Mouse (Mus musculus): ENCODE measurements around the gene Trim63. TPM values are rescaled to one million over a fixed set of nuclear protein-coding genes. Genes with fewer than 3 reads are reported as not detected.

Gene Trim63
- total and polyA plus RNA-seq, 3 experiments = 0.25 to 0.49 TPM; not detected in 1

DNA sequence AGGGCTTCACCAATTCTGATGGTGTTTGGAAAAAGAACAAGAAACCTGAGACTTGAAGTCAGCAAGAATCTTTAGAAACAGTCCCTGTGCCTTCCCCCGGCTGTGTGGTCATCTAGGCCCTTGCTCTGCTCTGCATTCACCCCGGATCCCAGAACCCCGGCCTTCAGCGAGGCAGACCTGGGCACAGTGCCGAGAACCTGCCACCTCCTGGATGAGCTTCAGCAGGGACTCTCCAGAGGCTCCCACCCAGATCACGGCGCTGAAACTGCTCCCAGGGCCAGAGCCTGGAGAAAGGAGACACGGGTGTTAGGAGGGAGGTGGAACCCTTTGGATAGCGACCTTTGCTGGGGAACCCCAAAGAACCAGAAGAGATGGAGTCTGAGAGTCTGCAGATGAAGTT lies 47.2 kb downstream of the Trim63 start:
- peaks cover 0 to 5% of the 10 kb centered on the region in 2 experiments for H3K36me3 ChIP-seq (replicated peaks in 1 of 2; ENCODE audit: control insufficient read depth in 1 of 2, insufficient read depth in 1 of 2, low read length in 1 of 2)

DNA sequence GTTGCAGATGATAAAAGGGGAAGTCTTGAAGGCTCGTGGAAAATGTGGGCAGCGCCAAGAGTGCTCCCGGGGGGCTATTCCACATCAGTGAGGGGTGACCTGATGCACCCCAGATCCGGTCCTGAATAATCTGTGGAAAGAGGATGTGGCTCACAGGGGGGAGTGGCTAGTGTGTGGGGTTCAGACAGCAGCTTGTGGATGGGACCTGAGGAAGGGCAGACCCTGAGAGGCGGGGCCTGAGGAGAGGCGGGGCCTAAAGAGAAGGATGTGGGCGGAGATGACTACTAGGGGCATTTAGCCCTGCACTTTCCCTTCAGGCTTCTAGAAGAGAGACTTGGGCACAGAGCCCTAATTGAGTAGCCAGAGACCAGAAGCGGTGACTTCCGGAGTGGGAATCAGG lies 47.7 kb downstream of the Trim63 start:
- Histone ChIP-seq H3K27me3 (replicated peaks) (no peaks in the 10 kb centered on the region), H3K36me3 (replicated peaks in 1 of 2; ENCODE audit: control insufficient read depth in 1 of 2, insufficient read depth in 1 of 2, low read length in 1 of 2) (peaks cover 0 to 1% of the 10 kb centered on the region in 2 experiments), H3K4me1 (ENCODE audit: control insufficient read depth in 1 of 2, insufficient read depth in 2 of 2) (peaks cover 0 to 35% of the 10 kb centered on the region in 2 experiments; a peak in 2 of 4 replicates), H3K9me3 (replicated peaks; ENCODE audit: low read length) (no peaks in the 10 kb centered on the region), H3K4me2 (ENCODE audit: insufficient read depth, low read depth, poor library complexity, severe bottlenecking) (no peak overlapping the region), H3K9ac (ENCODE audit: insufficient read depth, low read depth) (no peak overlapping the region), H3K27ac (ENCODE audit: insufficient read depth, low read depth) (no peak overlapping the region), H3K4me3 (replicated peaks in 1 of 3; ENCODE audit: low read depth in 2 of 3, low read length in 2 of 3, poor library complexity in 1 of 3) (peak overlapping the region in 2 of 3 experiments; percentile 26 to 44), H3K79me2 (replicated peaks; ENCODE audit: control insufficient read depth, extremely low read depth, insufficient read depth, poor library complexity, severe bottlenecking) (no peaks in the 10 kb centered on the region)
- dilution Hi-C loops (cut with MboI; ENCODE audit: extremely low pct_ligation_motif_present, extremely low pct_unique_long_range_greater_than_20kb, low sequenced_read_pairs) (no loop called here), in situ Hi-C loops (cut with MboI; ENCODE audit: low pct_ligation_motif_present, low pct_unique_long_range_greater_than_20kb, low sequenced_read_pairs) (no loop called here)
- TF ChIP-seq TBP (conservative IDR thresholded peaks at IDR 0.05; ENCODE audit: low read depth, low read length) (0 out of 2 replicates have a peak, but pooled peaks have one; percentile 16), NRF1 (IDR thresholded peaks at IDR 0.05; ENCODE audit: low read depth, low read length) (no peak)
- DNase-seq (ENCODE audit: extremely low read depth) = peak; percentile 69

More for the DNA sequence above, 47.2 kb downstream of the Trim63 start:
- Histone ChIP-seq H3K4me2 (ENCODE audit: insufficient read depth, low read depth, poor library complexity, severe bottlenecking) (no peak overlapping the region), H3K4me3 (replicated peaks in 1 of 3; ENCODE audit: low read depth in 2 of 3, low read length in 2 of 3, poor library complexity in 1 of 3) (peak overlapping the region in 1 of 3 experiments; percentile 5), H3K27me3 (replicated peaks) (no peaks in the 10 kb centered on the region), H3K9me3 (replicated peaks; ENCODE audit: low read length) (no peaks in the 10 kb centered on the region), H3K79me2 (replicated peaks; ENCODE audit: control insufficient read depth, extremely low read depth, insufficient read depth, poor library complexity, severe bottlenecking) (no peaks in the 10 kb centered on the region), H3K9ac (ENCODE audit: insufficient read depth, low read depth) (no peak overlapping the region), H3K4me1 (ENCODE audit: control insufficient read depth in 1 of 2, insufficient read depth in 2 of 2) (peaks cover 0 to 36% of the 10 kb centered on the region in 2 experiments; a peak in 2 of 4 replicates), H3K27ac (ENCODE audit: insufficient read depth, low read depth) (no peak overlapping the region)
- dilution Hi-C loops (cut with MboI; ENCODE audit: extremely low pct_ligation_motif_present, extremely low pct_unique_long_range_greater_than_20kb, low sequenced_read_pairs) (no loop called here), in situ Hi-C loops (cut with MboI; ENCODE audit: low pct_ligation_motif_present, low pct_unique_long_range_greater_than_20kb, low sequenced_read_pairs) (no loop called here)
- DNase-seq (ENCODE audit: extremely low read depth) = no peak
- TF ChIP-seq E2F4 (IDR thresholded peaks at IDR 0.05; ENCODE audit: insufficient replicate concordance, low read depth, low read length) = no peak
- TF ChIP-seq CHD1 (IDR thresholded peaks at IDR 0.05; ENCODE audit: low read depth, low read length) = no peak
- no peak for TF ChIP-seq ELF1 (IDR thresholded peaks at IDR 0.05; ENCODE audit: low read depth, low read length)
- no peak for TF ChIP-seq UBTF (IDR thresholded peaks at IDR 0.05; ENCODE audit: low read depth, low read length)
- no peak for TF ChIP-seq MXI1 (IDR thresholded peaks at IDR 0.05; ENCODE audit: low read depth, low read length)
- TF ChIP-seq MAX (IDR thresholded peaks at IDR 0.05; ENCODE audit: low read length) = no peak
- no peak for TF ChIP-seq CTCF (conservative IDR thresholded peaks at IDR 0.05 in 1 of 2, IDR thresholded peaks at IDR 0.05 in 1 of 2; ENCODE audit: low read depth in 2 of 2, low read length in 2 of 2)
- TF ChIP-seq RAD21 (IDR thresholded peaks at IDR 0.05; ENCODE audit: low read depth, low read length) = no peak
- no peak for TF ChIP-seq ZKSCAN1 (IDR thresholded peaks at IDR 0.05; ENCODE audit: borderline replicate concordance, low read depth, low read length)
- TF ChIP-seq SMC3 (IDR thresholded peaks at IDR 0.05; ENCODE audit: low read depth, low read length) = no peak
- no peak for TF ChIP-seq HCFC1 (IDR thresholded peaks at IDR 0.05; ENCODE audit: low read depth, low read length)

DNA sequence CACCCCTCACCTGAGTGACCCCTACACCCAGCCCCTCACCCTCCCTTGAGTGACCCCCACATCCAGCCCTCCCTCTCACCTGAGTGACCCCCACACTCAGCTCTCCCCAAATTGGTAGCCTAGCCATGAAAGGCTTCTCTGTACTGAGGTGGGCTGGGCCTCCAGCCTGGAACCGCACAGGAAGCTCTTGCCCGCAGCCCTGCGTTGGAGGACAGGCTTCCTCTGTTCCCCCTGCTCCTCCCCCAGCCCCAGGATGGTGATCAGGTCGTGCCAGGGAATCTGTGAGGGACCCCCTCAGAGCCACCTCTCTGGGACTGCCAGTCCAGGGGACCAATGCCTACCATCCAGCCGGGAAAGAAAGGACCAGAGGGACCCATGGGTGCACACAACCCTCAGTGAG lies 50.4 kb downstream of the Trim63 start:
- no peak overlapping the region for H3K4me2 ChIP-seq (ENCODE audit: insufficient read depth, low read depth, poor library complexity, severe bottlenecking)
- TF ChIP-seq ZMIZ1 (IDR thresholded peaks at IDR 0.05; ENCODE audit: low read depth, low read length) = no peak
- TF ChIP-seq HCFC1 (IDR thresholded peaks at IDR 0.05; ENCODE audit: low read depth, low read length) = no peak
- TF ChIP-seq CHD2 (IDR thresholded peaks at IDR 0.05; ENCODE audit: low read length) = no peak
- no peak for TF ChIP-seq POLR2A (IDR thresholded peaks at IDR 0.05; ENCODE audit: low read depth, low read length)
- no peak for TF ChIP-seq ETS1 (conservative IDR thresholded peaks at IDR 0.05; ENCODE audit: low read depth, low read length)
- no peak for TF ChIP-seq EP300 (IDR thresholded peaks at IDR 0.05; ENCODE audit: low read length)
- H3K4me3 ChIP-seq (replicated peaks in 1 of 3; ENCODE audit: low read depth in 2 of 3, low read length in 2 of 3, poor library complexity in 1 of 3) = no peak overlapping the region
- no peak overlapping the region for H3K9ac ChIP-seq (ENCODE audit: insufficient read depth, low read depth)
- H3K9me3 ChIP-seq (replicated peaks; ENCODE audit: low read length) = no peaks in the 10 kb centered on the region
- DNase-seq (ENCODE audit: extremely low read depth) = no peak
- H3K36me3 ChIP-seq (replicated peaks in 1 of 2; ENCODE audit: control insufficient read depth in 1 of 2, insufficient read depth in 1 of 2, low read length in 1 of 2) = peaks cover 0 to 2% of the 10 kb centered on the region in 2 experiments
- no peaks in the 10 kb centered on the region for H3K27me3 ChIP-seq (replicated peaks)
- no peak overlapping the region for H3K27ac ChIP-seq (ENCODE audit: insufficient read depth, low read depth)
- in situ Hi-C loops (cut with MboI; ENCODE audit: low pct_ligation_motif_present, low pct_unique_long_range_greater_than_20kb, low sequenced_read_pairs) (no loop called here), dilution Hi-C loops (cut with MboI; ENCODE audit: extremely low pct_ligation_motif_present, extremely low pct_unique_long_range_greater_than_20kb, low sequenced_read_pairs) (no loop called here)
- peaks cover 0 to 35% of the 10 kb centered on the region in 2 experiments; a peak in 2 of 4 replicates for H3K4me1 ChIP-seq (ENCODE audit: control insufficient read depth in 1 of 2, insufficient read depth in 2 of 2)
- H3K79me2 ChIP-seq (replicated peaks; ENCODE audit: control insufficient read depth, extremely low read depth, insufficient read depth, poor library complexity, severe bottlenecking) = no peaks in the 10 kb centered on the region
